Mouse (Mus musculus) embryonic facial prominence, embryonic 12.5 days (tissue): Measurements from ENCODE around the gene Oas1f. TPM values are rescaled to one million over a fixed set of nuclear protein-coding genes. Genes with fewer than 3 reads are reported as not detected.
"Not testable (repeated sequence)": the region's sequence is repeated elsewhere in the genome, so short reads cannot be mapped to it uniquely, and the experiment has no call there.

Experiments used
- ATAC-seq: fragments of 200-750 bp; cut with Nextera tagmentation; 2 replicates; pipeline ENCODE4 v1.8.0; 2017; ENCODE audit not compliant: insufficient number of reproducible peaks, insufficient read depth, low FRiP score, low TSS enrichment
- H3K27ac ChIP-seq: fragments of 300-500 bp; sonication (generic); 2 replicates; pipeline ENCODE4 v1.5.1; 2016; ENCODE audit warnings: mild to moderate bottlenecking
- H3K27me3 ChIP-seq: fragments of 300-500 bp; sonication (generic); 2 replicates; pipeline ENCODE4 v1.6.1; 2016; ENCODE audit warnings: mild to moderate bottlenecking, moderate library complexity
- H3K36me3 ChIP-seq: fragments of 300-500 bp; sonication (generic); 2 replicates; pipeline ENCODE4 v1.6.1; 2016; ENCODE audit warnings: mild to moderate bottlenecking
- H3K4me1 ChIP-seq: fragments of 300-500 bp; sonication (generic); 2 replicates; pipeline ENCODE4 v1.6.1; 2016
- H3K4me2 ChIP-seq: fragments of 300-500 bp; sonication (generic); replicated peaks from 2 replicates; pipeline ENCODE4 v1.6.1; 2016; ENCODE audit warnings: mild to moderate bottlenecking, moderate library complexity
- H3K4me3 ChIP-seq: fragments of 300-500 bp; sonication (generic); 2 replicates; pipeline ENCODE4 v1.5.1; 2016; ENCODE audit warnings: mild to moderate bottlenecking
- H3K9ac ChIP-seq: fragments of 300-500 bp; sonication (generic); 2 replicates; pipeline ENCODE4 v1.6.1; 2016; ENCODE audit warnings: mild to moderate bottlenecking, moderate library complexity
- H3K9me3 ChIP-seq: fragments of 300-500 bp; sonication (generic); 2 replicates; pipeline ENCODE4 v1.6.1; 2016; ENCODE audit warnings: mild to moderate bottlenecking, moderate library complexity
- WGBS: fragments of 180-500 bp; shearing (Covaris S2); methylation state at CpG from one replicate; pipeline ENCODE4 v1.1.7; 2016; 5-methylcytosine and 5-hydroxymethylcytosine counted together
- microRNA-seq: library from miRNA; unstranded; fragments of <30 nt; microRNA quantifications from one replicate; pipeline ENCODE4, GENCODE M21; 2017
- polyA plus RNA-seq: library from polyadenylated mRNA; unstranded; fragments of >200 nt; fragmentation: Nextera tagmentation; extraction: Ambion mirVana; gene quantifications from 2 replicates; pipeline ENCODE4 v1.2.1, GENCODE M21; 2016

Oas1f gene
- polyA plus RNA-seq, 1 experiment from 2014 or later, result not detected

- H3K27me3 ChIP-seq, H3K9ac ChIP-seq, H3K27ac ChIP-seq, H3K4me3 ChIP-seq, ATAC-seq, H3K9me3 ChIP-seq, H3K36me3 ChIP-seq, H3K4me2 ChIP-seq, H3K4me1 ChIP-seq: not testable (repeated sequence)
- WGBS, result 76% methylated on average over 2 of the region's 2 CpGs
Observed at GRCm38 (mm10) chr5:120894692-120895091, 47.5 kb downstream of the Oas1f start.

GRCm38 (mm10) chr5:120895231-120895900 is 48.2 kb downstream of the Oas1f start:
- Histone ChIP-seq H3K9ac (no peak overlapping the region), H3K4me1 (no peaks in the 10 kb centered on the region), H3K4me3 (no peak overlapping the region), H3K9me3 (no peaks in the 10 kb centered on the region), H3K27me3 (no peaks in the 10 kb centered on the region), H3K27ac (no peak overlapping the region), H3K36me3 (no peaks in the 10 kb centered on the region), H3K4me2 (no peak overlapping the region)
- ATAC-seq, result no peak
- WGBS, result 84% methylated on average over 11 of the region's 11 CpGs

GRCm38 (mm10) chr5:120898307-120898706 is 51.1 kb downstream of the Oas1f start:
- H3K4me3 ChIP-seq, result no peak overlapping the region
- H3K9me3 ChIP-seq, result no peaks in the 10 kb centered on the region
- 91% methylated on average over 6 of the region's 6 CpGs for whole genome bisulfite sequencing
- no peaks in the 10 kb centered on the region for H3K27me3 ChIP-seq
- no peaks in the 10 kb centered on the region for H3K36me3 ChIP-seq
- no peak overlapping the region for H3K27ac ChIP-seq
- H3K9ac ChIP-seq, result no peak overlapping the region
- H3K4me2 ChIP-seq, result no peak overlapping the region
- no peak for ATAC-seq
- no peaks in the 10 kb centered on the region for H3K4me1 ChIP-seq

GRCm38 (mm10) chr5:120898726-120899125 is 51.6 kb downstream of the Oas1f start:
- H3K4me2 ChIP-seq, result no peak overlapping the region
- no peaks in the 10 kb centered on the region for H3K9me3 ChIP-seq
- ATAC-seq, result no peak
- no peaks in the 10 kb centered on the region for H3K27me3 ChIP-seq
- H3K4me3 ChIP-seq, result no peak overlapping the region
- no peaks in the 10 kb centered on the region for H3K4me1 ChIP-seq
- H3K36me3 ChIP-seq, result no peaks in the 10 kb centered on the region
- no peak overlapping the region for H3K9ac ChIP-seq
- no peak overlapping the region for H3K27ac ChIP-seq

GRCm38 (mm10) chr5:120900666-120901065 is 53.5 kb downstream of the Oas1f start:
- Histone ChIP-seq H3K4me3 (no peak overlapping the region), H3K27me3 (no peaks in the 10 kb centered on the region), H3K9ac (no peak overlapping the region), H3K9me3 (no peaks in the 10 kb centered on the region), H3K27ac (no peak overlapping the region), H3K4me1 (no peaks in the 10 kb centered on the region), H3K36me3 (no peaks in the 10 kb centered on the region), H3K4me2 (no peak overlapping the region)
- no peak for ATAC-seq
- 68% methylated on average over 1 of the region's 1 CpGs for WGBS

GRCm38 (mm10) chr5:120902056-120902455 is 54.9 kb downstream of the Oas1f start:
- H3K4me3 ChIP-seq, result no peak overlapping the region
- WGBS, result 91% methylated on average over 5 of the region's 5 CpGs
- H3K27me3 ChIP-seq, result no peaks in the 10 kb centered on the region
- H3K9me3 ChIP-seq, result no peaks in the 10 kb centered on the region
- no peaks in the 10 kb centered on the region for H3K4me1 ChIP-seq
- H3K4me2 ChIP-seq, result no peak overlapping the region
- ATAC-seq, result no peak
- H3K9ac ChIP-seq, result no peak overlapping the region
- H3K36me3 ChIP-seq, result no peaks in the 10 kb centered on the region
- H3K27ac ChIP-seq, result no peak overlapping the region

- ATAC-seq, H3K27ac ChIP-seq, H3K27me3 ChIP-seq, H3K36me3 ChIP-seq, H3K9ac ChIP-seq, H3K4me3 ChIP-seq, H3K4me2 ChIP-seq, H3K4me1 ChIP-seq, H3K9me3 ChIP-seq: not testable (repeated sequence)
- WGBS, result 32% methylated on average over 9 of the region's 12 CpGs
Observed at GRCm38 (mm10) chr5:120906791-120907733, 59.9 kb downstream of the Oas1f start, which contains the start of gene Oas1a. Gene Oas1a, minus strand, starts transcription at chr5:120907521.

Small RNAs within 50 kb of the gene (microRNA-seq; reads per million reads assigned to microRNA genes)
- gene Gm22907, result not detected

Other genes starting within 250 kb of the Oas1f start
- gene Rita1, start 234.8 kb upstream of the Oas1f start, polyA plus RNA-seq, result 16.7 and 17.5 TPM in 2 replicates
- gene Ddx54, start 234.6 kb upstream of the Oas1f start, polyA plus RNA-seq, result 50.9 and 53.1 TPM in 2 replicates
- gene Cfap73, start 213.1 kb upstream of the Oas1f start, polyA plus RNA-seq, result not detected in 2 replicates
- 0.18 and 0.26 TPM in 2 replicates for gene Rasal1, start 198.6 kb upstream of the Oas1f start, polyA plus RNA-seq
- 8.9 and 9.1 TPM in 2 replicates for gene Dtx1, start 135.4 kb upstream of the Oas1f start, polyA plus RNA-seq
- 0.18 and 0.26 TPM in 2 replicates for gene Oas2, start 97.5 kb upstream of the Oas1f start, polyA plus RNA-seq
- gene Oas3, start 69.7 kb upstream of the Oas1f start, polyA plus RNA-seq, result 0.08 TPM in 1 of 2 replicates, not detected in the other
- gene Oas1e, start 51.8 kb upstream of the Oas1f start, polyA plus RNA-seq, result not detected in 2 replicates
- gene Oas1c, start 34.9 kb upstream of the Oas1f start, polyA plus RNA-seq, result 0.22 and 0.45 TPM in 2 replicates
- gene Oas1h, start 14.1 kb downstream of the Oas1f start, polyA plus RNA-seq, result not detected in 2 replicates
- gene Oas1g, start 40.2 kb downstream of the Oas1f start, polyA plus RNA-seq, result 0.19 and 0.41 TPM in 2 replicates
- gene Oas1a, start 60.2 kb downstream of the Oas1f start, polyA plus RNA-seq, result 0.49 and 0.78 TPM in 2 replicates
- not detected in 2 replicates for gene Oas1d, start 67.2 kb downstream of the Oas1f start, polyA plus RNA-seq
- gene Rph3a, start 162.7 kb downstream of the Oas1f start, polyA plus RNA-seq, result 0.23 and 0.27 TPM in 2 replicates